Mouse (Mus musculus) Muller cell, postnatal 12 days (primary cell): ENCODE measurements around the gene Pafah1b3.

ENCODE experiments used
- DNase-seq: peaks from one replicate; pipeline ENCODE4 v3.0.0-alpha.2; 2015; ENCODE audit errors: inconsistent ontology term

The Pafah1b3 gene

GRCm38 (mm10) chr7:25305956-25306613 is 8.3 kb upstream of the Pafah1b3 start, which contains the start of gene Tmem145:
Gene Tmem145, plus strand, starts transcription at chr7:25306106.
- DNase-seq, result peak; percentile 72

GRCm38 (mm10) chr7:25305481-25305880 is 7.7 kb upstream of the Pafah1b3 start:
- no peak for DNase-seq

- no peak for DNase-seq
Observed at GRCm38 (mm10) chr7:25303685-25304006, 5.9 kb upstream of the Pafah1b3 start.

- no peak for DNase-seq
Observed at GRCm38 (mm10) chr7:25303003-25303684, 5.4 kb upstream of the Pafah1b3 start.

- peak; percentile 57 for DNase-seq
Observed at GRCm38 (mm10) chr7:25301063-25301462, 3.3 kb upstream of the Pafah1b3 start, which contains the start of gene Prr19. Gene Prr19, plus strand, starts transcription at chr7:25301411.

GRCm38 (mm10) chr7:25296945-25297453 is 787 bp downstream of the Pafah1b3 start:
- peak; percentile 43 for DNase-seq

- no peak for DNase-seq
Observed at GRCm38 (mm10) chr7:25294960-25295722, 2.6 kb downstream of the Pafah1b3 start.

- no peak for DNase-seq
Observed at GRCm38 (mm10) chr7:25294495-25294894, 3.3 kb downstream of the Pafah1b3 start.

- DNase-seq, result no peak
Observed at GRCm38 (mm10) chr7:25293191-25293739, 4.5 kb downstream of the Pafah1b3 start.

GRCm38 (mm10) chr7:25292107-25292506 is 5.7 kb downstream of the Pafah1b3 start:
- no peak for DNase-seq

GRCm38 (mm10) chr7:25290911-25291310 is 6.9 kb downstream of the Pafah1b3 start:
- no peak for DNase-seq

- DNase-seq, result no peak
Observed at GRCm38 (mm10) chr7:25290463-25290862, 7.3 kb downstream of the Pafah1b3 start.

GRCm38 (mm10) chr7:25289925-25290324 is 7.9 kb downstream of the Pafah1b3 start:
- no peak for DNase-seq

GRCm38 (mm10) chr7:25288721-25289120 is 9.1 kb downstream of the Pafah1b3 start:
- no peak for DNase-seq

GRCm38 (mm10) chr7:25288011-25288410 is 9.8 kb downstream of the Pafah1b3 start:
- DNase-seq, result no peak

- DNase-seq, result no peak
Observed at GRCm38 (mm10) chr7:25286989-25287388, 10.8 kb downstream of the Pafah1b3 start.

- no peak for DNase-seq
Observed at GRCm38 (mm10) chr7:25285511-25286238, 12.1 kb downstream of the Pafah1b3 start.

GRCm38 (mm10) chr7:25284766-25285165 is 13.0 kb downstream of the Pafah1b3 start:
- no peak for DNase-seq

GRCm38 (mm10) chr7:25284171-25284570 is 13.6 kb downstream of the Pafah1b3 start:
- DNase-seq, result no peak

- DNase-seq, result no peak
Observed at GRCm38 (mm10) chr7:25283637-25284036, 14.1 kb downstream of the Pafah1b3 start.

- DNase-seq, result peak; percentile 51
Observed at GRCm38 (mm10) chr7:25282731-25283211, 15.0 kb downstream of the Pafah1b3 start.
